Mouse (Mus musculus): ENCODE data around the gene Krtap16-1.

- TF ChIP-seq POLR2A (IDR thresholded peaks at IDR 0.05; ENCODE audit: insufficient read depth, low read depth, low read length), result no peak
- TF ChIP-seq CTCF (IDR thresholded peaks at IDR 0.05; ENCODE audit: insufficient read depth, low read depth, low read length), result no peak
These were observed 12.7 kb upstream of the Krtap16-1 start for GRCm38 (mm10) chr11:99999091-99999490.
